Mouse (Mus musculus) liver, adult (tissue): ENCODE data around the gene Eno1.

Source experiments
- GATA4 ChIP-seq: IDR thresholded peaks from 2 replicates; pipeline ENCODE4 v1.6.1; 2014; ENCODE audit warnings: mild to moderate bottlenecking, low read length; ENCODE audit not compliant: insufficient replicate concordance

Gene Eno1

DNA sequence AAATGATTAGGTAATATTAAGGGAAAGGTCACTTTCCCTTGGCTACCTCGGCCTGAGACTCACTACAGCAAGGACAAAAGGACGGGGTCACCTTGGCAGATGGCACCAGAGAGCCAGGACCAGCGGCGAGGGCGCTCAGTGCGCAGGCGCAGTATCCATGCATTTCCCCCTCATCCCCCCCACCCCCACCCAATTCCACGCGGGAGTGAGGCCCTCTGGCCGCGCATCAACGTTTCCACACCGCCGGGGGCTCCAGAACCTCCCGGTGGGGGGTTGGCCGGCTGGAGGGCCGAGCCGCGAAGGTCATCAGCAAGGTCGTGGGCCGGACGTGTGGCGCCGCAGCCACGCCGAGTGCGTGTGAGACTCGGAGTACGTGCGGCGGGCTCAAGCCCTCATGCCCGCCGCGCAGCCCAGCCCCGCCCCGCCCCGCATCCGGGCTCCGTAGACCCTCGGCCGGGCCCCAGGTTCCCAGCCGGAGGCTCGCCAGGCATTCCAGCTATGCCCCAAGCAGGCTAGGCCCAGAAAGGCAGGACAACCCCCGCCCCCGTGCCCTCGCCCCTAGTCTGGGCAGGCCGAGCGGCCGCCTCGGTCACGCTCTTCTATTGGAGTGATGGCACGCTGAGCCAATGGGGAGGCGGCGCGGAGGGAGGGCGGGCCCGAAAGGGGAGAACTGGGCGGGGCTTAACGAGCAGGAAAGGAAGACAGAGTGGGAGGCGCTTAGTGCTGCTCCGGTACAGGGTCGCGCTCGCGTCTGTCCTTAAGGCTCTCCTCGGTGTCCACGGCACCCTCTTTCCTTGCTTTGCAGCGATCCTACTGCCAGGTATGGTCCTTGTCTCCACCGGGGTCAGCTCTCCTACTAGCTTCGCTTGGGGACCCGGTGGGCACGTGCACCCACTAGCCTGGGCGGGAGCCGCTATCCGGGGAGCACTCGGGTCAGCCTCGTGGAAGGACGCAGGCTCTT is at the start of gene Eno1:
Gene Eno1, plus strand, starts transcription at position 201 of the 961 bp plus-strand sequence.
- TF ChIP-seq GATA4 = no peak

GRCm38 (mm10) chr4:150188236-150188635 is 48.3 kb upstream of the Eno1 start:
- TF ChIP-seq GATA4 = no peak

DNA sequence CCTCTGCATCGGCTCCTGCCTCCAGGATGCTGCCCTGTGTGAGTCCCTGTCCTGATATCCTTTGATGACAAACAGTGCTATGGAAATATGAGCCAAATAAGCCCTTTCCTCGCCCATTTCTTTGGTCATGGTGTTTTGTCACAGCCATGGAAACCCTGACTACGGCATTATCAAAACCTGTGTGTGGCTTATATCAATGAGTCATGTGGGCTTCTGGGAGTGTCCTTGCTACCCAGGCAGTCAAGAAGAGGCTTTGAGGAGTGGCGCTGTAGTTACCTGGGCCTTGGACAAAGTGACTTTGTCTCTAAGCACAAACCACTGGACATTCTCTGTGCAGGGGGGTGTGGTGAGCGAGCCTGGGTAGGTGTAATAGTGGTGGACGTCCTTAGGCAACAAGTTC is 44.3 kb upstream of the Eno1 start:
- TF ChIP-seq GATA4 = no peak

DNA sequence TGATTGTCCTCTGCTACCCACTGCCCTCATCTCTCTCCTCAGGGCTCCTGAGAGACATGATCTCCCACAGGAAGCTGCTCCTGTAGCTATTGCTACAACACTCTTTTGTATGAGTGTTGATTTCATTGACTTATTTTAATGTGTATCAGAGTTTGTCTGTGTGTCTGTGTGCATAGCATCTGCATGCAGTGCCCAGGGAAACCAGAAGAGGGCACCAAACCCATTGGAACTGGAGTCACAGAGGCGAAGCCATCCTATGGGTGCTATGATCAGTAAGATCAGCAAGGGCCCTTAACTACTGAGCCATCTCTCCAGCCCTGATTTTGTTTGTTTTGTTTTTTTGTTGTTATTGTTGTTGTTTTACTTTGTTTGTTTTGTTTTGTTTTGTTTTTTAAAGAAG is 42.6 kb upstream of the Eno1 start:
- TF ChIP-seq GATA4 = no peak

DNA sequence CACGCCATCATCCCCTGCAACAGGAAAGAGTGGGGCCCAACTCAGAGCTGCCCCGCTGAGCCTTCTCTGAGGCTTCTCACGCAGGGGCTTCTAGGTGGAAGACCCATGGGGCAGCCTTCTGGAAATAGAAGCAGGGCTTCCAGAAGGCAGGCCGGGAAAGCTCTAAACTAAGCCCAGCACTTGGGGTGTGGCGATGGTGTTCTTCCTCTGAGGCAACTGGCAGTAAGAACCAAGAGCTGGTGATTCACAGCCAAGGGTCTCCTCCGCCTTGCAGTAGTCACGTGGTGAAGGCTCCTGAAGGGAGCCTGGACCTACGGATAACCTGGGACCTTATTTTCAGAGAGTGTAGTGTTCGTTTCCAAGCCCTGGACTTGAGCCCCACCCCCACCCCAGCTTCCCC is 38.3 kb upstream of the Eno1 start:
- TF ChIP-seq GATA4 = no peak

DNA sequence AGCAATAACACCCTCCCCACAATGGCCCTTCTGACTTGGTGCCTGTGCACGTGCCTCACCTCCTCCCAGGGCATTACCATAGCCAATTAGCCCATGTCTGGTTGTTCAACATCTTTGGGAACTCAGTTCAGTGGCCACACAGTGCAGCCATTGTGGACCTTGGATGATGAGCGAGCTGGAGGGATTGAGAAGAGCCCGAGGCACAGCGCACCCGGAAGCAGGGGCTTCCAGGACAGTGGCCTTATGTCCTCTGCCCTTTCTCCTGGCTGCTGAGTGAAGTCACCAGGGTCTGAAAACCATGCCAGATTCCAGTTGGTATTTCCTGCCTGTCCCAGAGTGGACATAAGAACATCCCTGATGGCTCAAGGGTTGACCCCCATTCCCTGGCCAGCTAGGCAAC is 35.3 kb upstream of the Eno1 start, which contains the start of gene Car6:
Gene Car6, minus strand, starts transcription at position 101 of the 400 bp plus-strand sequence.
- no peak for TF ChIP-seq GATA4

- TF ChIP-seq GATA4 = no peak
Observed at GRCm38 (mm10) chr4:150202702-150203101, 33.8 kb upstream of the Eno1 start.

GRCm38 (mm10) chr4:150204877-150205276 is 31.6 kb upstream of the Eno1 start:
- no peak for TF ChIP-seq GATA4

- TF ChIP-seq GATA4 = no peak
Observed at GRCm38 (mm10) chr4:150209751-150210150, 26.8 kb upstream of the Eno1 start.

DNA sequence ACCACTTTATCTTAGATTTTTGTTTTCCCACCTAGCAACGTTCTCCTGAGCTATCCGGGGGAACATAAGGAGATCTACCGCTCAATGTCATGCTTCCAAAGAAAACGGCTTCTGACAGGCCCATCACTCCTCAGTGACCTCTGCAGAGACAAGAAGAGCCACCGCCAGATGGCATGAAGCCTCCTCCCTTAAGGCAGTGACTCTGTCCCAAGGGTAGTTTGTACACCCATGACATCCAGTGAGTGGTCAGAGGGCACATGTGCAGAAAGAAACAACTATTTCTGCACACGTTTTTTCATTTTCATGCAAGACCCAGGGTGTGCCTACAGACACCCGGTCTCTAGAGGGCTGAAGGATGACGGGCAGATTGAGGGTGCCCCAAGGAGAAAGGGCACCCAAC is 26.2 kb upstream of the Eno1 start:
- TF ChIP-seq GATA4 = no peak

DNA sequence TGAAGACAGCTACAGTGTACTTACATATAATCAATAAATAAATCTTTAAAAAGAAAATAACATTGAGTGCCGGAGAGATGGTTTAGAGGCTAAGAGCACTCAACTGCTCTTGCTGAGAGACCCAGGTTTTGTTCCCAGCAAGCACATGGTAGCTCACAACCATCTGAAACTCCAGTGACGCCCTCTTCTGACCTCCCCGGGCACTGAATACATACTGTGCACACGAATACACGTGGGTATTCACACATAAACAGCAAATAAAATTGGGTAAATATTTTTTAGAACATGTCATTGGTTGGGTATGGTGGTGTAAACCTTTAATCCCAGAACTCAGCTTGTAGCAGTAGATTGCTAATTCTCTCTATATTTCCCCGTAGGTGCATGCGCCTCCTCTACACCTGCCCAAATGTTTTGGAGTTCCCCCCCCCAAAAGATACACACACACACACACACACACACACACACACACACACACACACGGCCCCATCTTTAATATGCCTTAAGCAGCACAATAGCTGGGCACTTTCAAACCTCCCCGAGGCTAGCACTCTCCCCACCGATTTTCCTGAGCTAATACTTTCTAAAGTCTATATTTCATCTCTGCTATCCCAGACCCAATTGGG is 24.5 kb upstream of the Eno1 start:
- no peak for TF ChIP-seq GATA4

DNA sequence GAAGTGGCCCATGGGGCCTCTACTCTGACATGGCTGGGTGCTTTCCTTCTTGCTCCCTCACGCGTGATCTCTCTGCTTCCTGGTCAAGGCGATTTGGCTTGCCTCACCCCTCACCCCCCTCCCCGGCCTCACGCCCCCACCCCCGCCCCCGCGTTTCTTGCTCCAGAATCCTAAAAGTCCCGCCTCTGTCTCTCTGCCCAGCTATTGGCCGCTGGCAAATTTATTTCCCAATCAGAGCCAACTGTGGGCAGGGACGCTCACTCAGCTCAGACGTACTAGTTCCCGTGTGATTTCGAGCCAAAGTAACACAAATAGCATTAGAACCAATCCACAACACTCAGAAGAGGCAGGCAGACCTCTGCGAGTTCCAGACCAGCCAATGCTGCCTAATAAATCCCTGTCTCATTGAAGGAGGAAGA is 24.0 kb upstream of the Eno1 start:
- no peak for TF ChIP-seq GATA4

GRCm38 (mm10) chr4:150213910-150214309 is 22.6 kb upstream of the Eno1 start:
- no peak for TF ChIP-seq GATA4

- no peak for TF ChIP-seq GATA4
Observed at GRCm38 (mm10) chr4:150216423-150216822, 20.1 kb upstream of the Eno1 start.

DNA sequence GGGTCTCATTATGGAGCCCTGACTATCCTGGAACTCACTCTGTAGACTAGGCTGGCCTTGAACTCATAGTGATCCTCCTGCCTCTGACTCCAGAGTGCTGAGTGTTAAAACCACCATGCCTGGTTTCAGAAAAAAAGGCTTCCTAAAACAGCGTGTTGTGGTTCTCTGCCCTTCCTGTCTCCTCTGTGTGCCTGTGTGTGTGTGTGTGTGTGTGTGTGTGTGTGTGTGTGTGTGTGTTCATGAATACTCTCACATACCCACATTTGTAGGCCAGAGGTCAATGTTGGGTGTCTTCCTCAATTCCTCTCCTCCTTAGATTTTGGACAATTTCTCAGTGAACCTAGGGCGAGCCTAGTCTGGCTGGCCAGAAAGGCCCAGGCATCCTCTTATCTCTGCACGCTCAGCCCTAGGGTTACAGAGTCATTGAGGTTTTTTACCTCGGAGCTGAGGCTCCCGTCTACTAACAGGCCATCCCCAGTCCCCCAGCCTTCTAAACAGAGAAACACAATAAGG is 19.4 kb upstream of the Eno1 start:
- no peak for TF ChIP-seq GATA4

DNA sequence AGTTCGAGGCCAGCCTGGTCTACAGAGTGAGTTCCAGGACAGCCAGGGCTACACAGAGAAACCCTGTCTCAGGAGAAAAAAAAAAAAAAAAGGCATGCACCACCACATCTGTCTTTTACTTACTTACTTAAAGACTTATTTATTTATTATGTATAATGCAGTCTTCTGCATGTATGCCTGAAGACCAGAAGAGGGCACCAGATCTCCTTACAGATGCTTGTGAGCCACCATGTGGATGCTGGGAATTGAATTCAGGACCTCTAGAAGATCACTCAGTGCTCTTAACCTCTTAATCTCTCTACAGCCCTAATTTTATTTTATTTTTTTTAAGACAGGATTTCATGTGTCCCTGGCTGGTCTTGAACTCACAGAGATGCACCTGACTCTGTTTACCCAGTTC is 18.6 kb upstream of the Eno1 start:
- no peak for TF ChIP-seq GATA4
